Mouse (Mus musculus): ENCODE results near the gene Znrd1as. TPM values are rescaled to one million over a fixed set of nuclear protein-coding genes. Genes with fewer than 3 reads are reported as not detected.

Gene Znrd1as
- total and polyA plus RNA-seq, 3 experiments, result 1.8 to 2.8 TPM; not detected in 1

- Histone ChIP-seq H3K9me3 (replicated peaks; ENCODE audit: insufficient read depth, low read length) (no peaks in the 10 kb centered on the region), H3K9ac (ENCODE audit: control insufficient read depth, low read depth, low read length, poor library complexity, severe bottlenecking) (no peak overlapping the region), H3K36me3 (ENCODE audit: control insufficient read depth in 1 of 2, insufficient read depth in 2 of 2, low read length in 2 of 2) (peaks cover 0 to 11% of the 10 kb centered on the region in 2 experiments; a peak in 2 of 4 replicates), H3K4me3 (ENCODE audit: control insufficient read depth in 1 of 2, insufficient read depth in 1 of 2, low read depth in 2 of 2, low read length in 2 of 2) (no peak overlapping the region), H3K27ac (ENCODE audit: control insufficient read depth, low read depth, low read length) (no peak overlapping the region), H3K79me2 (ENCODE audit: control insufficient read depth, insufficient read depth, low read length, poor library complexity) (no peaks in the 10 kb centered on the region), H3K4me1 (ENCODE audit: control insufficient read depth in 1 of 2, insufficient read depth in 2 of 2, low read length in 2 of 2) (peaks cover 3 to 8% of the 10 kb centered on the region in 2 experiments; a peak in 2 of 4 replicates), H3K27me3 (ENCODE audit: control insufficient read depth in 1 of 2, insufficient read depth in 2 of 2, low read length in 2 of 2) (no peaks in the 10 kb centered on the region)
- TF ChIP-seq POLR2AphosphoS2 (IDR thresholded peaks at IDR 0.05; ENCODE audit: low read length) (no peak), GATA1 (IDR thresholded peaks at IDR 0.05; ENCODE audit: low read depth, low read length) (no peak), BHLHE40 (IDR thresholded peaks at IDR 0.05; ENCODE audit: borderline replicate concordance, low read depth, low read length) (no peak), ZNF384 (IDR thresholded peaks at IDR 0.05; ENCODE audit: low read depth, low read length) (no peak), TBP (IDR thresholded peaks at IDR 0.05; ENCODE audit: low read depth, low read length) (no peak), MAX (IDR thresholded peaks at IDR 0.05; ENCODE audit: low read length) (no peak), CTCF (IDR thresholded peaks at IDR 0.05 in 2 of 3, conservative IDR thresholded peaks at IDR 0.05 in 1 of 3; ENCODE audit: control insufficient read depth in 1 of 3, insufficient read depth in 1 of 3, low read depth in 2 of 3, low read length in 3 of 3, poor library complexity in 1 of 3, severe bottlenecking in 1 of 3) (no peak), NELFE (IDR thresholded peaks at IDR 0.05; ENCODE audit: low read depth, low read length) (no peak), ZC3H11A (IDR thresholded peaks at IDR 0.05; ENCODE audit: low read depth, low read length) (no peak), NRF1 (IDR thresholded peaks at IDR 0.05; ENCODE audit: insufficient read depth, low read depth, low read length, poor library complexity, severe bottlenecking) (no peak), POLR2A (IDR thresholded peaks at IDR 0.05; ENCODE audit: control insufficient read depth in 1 of 2, insufficient read depth in 1 of 2, low read depth in 1 of 2, low read length in 2 of 2, poor library complexity in 1 of 2) (no peak), JUND (IDR thresholded peaks at IDR 0.05; ENCODE audit: low read depth, low read length) (no peak)
- DNase-seq (ENCODE audit: low read depth, low spot score), result peak; percentile 18
Observed at GRCm38 (mm10) chr17:36993770-36994325, 35.5 kb downstream of the Znrd1as start.

- Histone ChIP-seq H3K36me3 (ENCODE audit: control insufficient read depth in 1 of 2, insufficient read depth in 2 of 2, low read length in 2 of 2) (peaks cover 0 to 11% of the 10 kb centered on the region in 2 experiments; a peak in 2 of 4 replicates), H3K9me3 (replicated peaks; ENCODE audit: insufficient read depth, low read length) (no peaks in the 10 kb centered on the region), H3K27me3 (ENCODE audit: control insufficient read depth in 1 of 2, insufficient read depth in 2 of 2, low read length in 2 of 2) (no peaks in the 10 kb centered on the region), H3K27ac (ENCODE audit: control insufficient read depth, low read depth, low read length) (no peak overlapping the region), H3K4me3 (ENCODE audit: control insufficient read depth in 1 of 2, insufficient read depth in 1 of 2, low read depth in 2 of 2, low read length in 2 of 2) (no peak overlapping the region), H3K4me1 (ENCODE audit: control insufficient read depth in 1 of 2, insufficient read depth in 2 of 2, low read length in 2 of 2) (peaks cover 3 to 8% of the 10 kb centered on the region in 2 experiments; a peak in 2 of 4 replicates), H3K79me2 (ENCODE audit: control insufficient read depth, insufficient read depth, low read length, poor library complexity) (no peaks in the 10 kb centered on the region), H3K9ac (ENCODE audit: control insufficient read depth, low read depth, low read length, poor library complexity, severe bottlenecking) (no peak overlapping the region)
- DNase-seq (ENCODE audit: low read depth, low spot score), result no peak
- no peak for TF ChIP-seq POLR2A (IDR thresholded peaks at IDR 0.05; ENCODE audit: control insufficient read depth in 1 of 2, insufficient read depth in 1 of 2, low read depth in 1 of 2, low read length in 2 of 2, poor library complexity in 1 of 2)
- no peak for TF ChIP-seq ZC3H11A (IDR thresholded peaks at IDR 0.05; ENCODE audit: low read depth, low read length)
- no peak for TF ChIP-seq MAZ (IDR thresholded peaks at IDR 0.05; ENCODE audit: low read depth, low read length)
- no peak for TF ChIP-seq SIN3A (IDR thresholded peaks at IDR 0.05; ENCODE audit: low read length)
- no peak for TF ChIP-seq TBP (IDR thresholded peaks at IDR 0.05; ENCODE audit: low read depth, low read length)
- no peak for TF ChIP-seq MYC (IDR thresholded peaks at IDR 0.05; ENCODE audit: low read depth, low read length)
- TF ChIP-seq TCF12 (IDR thresholded peaks at IDR 0.05; ENCODE audit: low read depth, low read length), result no peak
- no peak for TF ChIP-seq POLR2AphosphoS2 (IDR thresholded peaks at IDR 0.05; ENCODE audit: low read length)
- TF ChIP-seq USF2 (IDR thresholded peaks at IDR 0.05; ENCODE audit: borderline replicate concordance in 1 of 2, insufficient read depth in 1 of 2, low read depth in 1 of 2, low read length in 2 of 2), result no peak
- no peak for TF ChIP-seq NELFE (IDR thresholded peaks at IDR 0.05; ENCODE audit: low read depth, low read length)
- no peak for TF ChIP-seq MAX (IDR thresholded peaks at IDR 0.05; ENCODE audit: low read length)
- TF ChIP-seq TAL1 (IDR thresholded peaks at IDR 0.05; ENCODE audit: low read length), result no peak
- TF ChIP-seq POLR2AphosphoS5 (IDR thresholded peaks at IDR 0.05; ENCODE audit: borderline replicate concordance, low read depth, low read length), result no peak
- no peak for TF ChIP-seq ZKSCAN1 (IDR thresholded peaks at IDR 0.05; ENCODE audit: low read depth, low read length)
- no peak for TF ChIP-seq CHD2 (IDR thresholded peaks at IDR 0.05; ENCODE audit: low read length)
- no peak for TF ChIP-seq ZMIZ1 (IDR thresholded peaks at IDR 0.05; ENCODE audit: low read depth, low read length)
- TF ChIP-seq MXI1 (IDR thresholded peaks at IDR 0.05; ENCODE audit: low read depth, low read length), result no peak
- no peak for TF ChIP-seq KAT2A (conservative IDR thresholded peaks at IDR 0.05; ENCODE audit: low read depth, low read length)
- no peak for TF ChIP-seq GATA1 (IDR thresholded peaks at IDR 0.05; ENCODE audit: low read depth, low read length)
- TF ChIP-seq CTCF (IDR thresholded peaks at IDR 0.05 in 2 of 3, conservative IDR thresholded peaks at IDR 0.05 in 1 of 3; ENCODE audit: control insufficient read depth in 1 of 3, insufficient read depth in 1 of 3, low read depth in 2 of 3, low read length in 3 of 3, poor library complexity in 1 of 3, severe bottlenecking in 1 of 3), result no peak
Observed at GRCm38 (mm10) chr17:36994528-36994927, 36.1 kb downstream of the Znrd1as start.

All from MEL (cell line).